Mouse (Mus musculus): ENCODE data around the gene Cyp2b19. TPM values are rescaled to one million over a fixed set of nuclear protein-coding genes. Genes with fewer than 3 reads are reported as not detected.

The Cyp2b19 gene
- total RNA-seq (2014; rRNA removed) (1.3 TPM in 1 of 2 replicates, not detected in the other), polyA plus RNA-seq (2015; fragmentation: Nextera tagmentation; extraction: Ambion mirVana) (0.64 and 0.67 TPM in 2 replicates)

DNA sequence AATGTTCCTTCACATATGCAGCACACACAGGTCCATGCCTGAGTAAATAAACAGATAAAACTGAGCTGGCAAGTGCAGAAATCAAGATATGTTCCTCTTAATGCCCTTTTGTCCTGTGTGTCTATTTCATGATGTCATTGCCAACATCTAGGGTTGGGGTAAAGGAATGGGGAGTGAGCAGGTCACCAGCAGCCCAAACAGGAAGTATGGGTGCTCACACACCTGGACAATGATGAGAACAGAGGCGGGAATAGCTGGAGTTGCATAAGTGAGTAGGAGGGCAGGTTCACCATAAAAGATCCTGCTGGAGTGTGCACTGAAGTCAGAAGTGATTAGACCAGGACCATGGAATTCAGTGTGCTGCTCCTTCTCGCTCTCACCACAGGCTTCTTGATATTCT, at the start of gene Cyp2b19:
Cyp2b19 (plus strand) TSS at position 301 of the 400 bp plus-strand sequence.
- TF ChIP-seq CTCF (IDR thresholded peaks at IDR 0.05): no peak
- no peak within 1 kb of the TSS for H3K9ac ChIP-seq (replicated peaks; ENCODE audit: low read length, poor library complexity, severe bottlenecking)
- ATAC-seq (ENCODE audit: low FRiP score) (no peak), DNase-seq (ENCODE audit: low spot score) (no peak)
- H3K9me3 ChIP-seq (ENCODE audit: low read length): 0 out of 2 replicates have a peak, but pooled peaks cover 12% of the 10 kb centered on the region
- H3K4me3 ChIP-seq (ENCODE audit: low read depth, low read length): no peak within 1 kb of the TSS
- H3K4me2 ChIP-seq (ENCODE audit: low read depth, low read length, poor library complexity, severe bottlenecking): no peak within 1 kb of the TSS
- H3K27ac ChIP-seq (ENCODE audit: low read depth, low read length): no peak within 1 kb of the TSS
- H3K36me3 ChIP-seq (ENCODE audit: insufficient read depth, low read length): no peaks in the 10 kb centered on the region
- H3K27me3 ChIP-seq (ENCODE audit: insufficient read depth, low read length): no peaks in the 10 kb centered on the region
- 85% methylated on average over 2 of the region's 2 CpGs for WGBS
- H3K4me1 ChIP-seq (ENCODE audit: insufficient read depth, low read length): no peaks in the 10 kb centered on the region

DNA sequence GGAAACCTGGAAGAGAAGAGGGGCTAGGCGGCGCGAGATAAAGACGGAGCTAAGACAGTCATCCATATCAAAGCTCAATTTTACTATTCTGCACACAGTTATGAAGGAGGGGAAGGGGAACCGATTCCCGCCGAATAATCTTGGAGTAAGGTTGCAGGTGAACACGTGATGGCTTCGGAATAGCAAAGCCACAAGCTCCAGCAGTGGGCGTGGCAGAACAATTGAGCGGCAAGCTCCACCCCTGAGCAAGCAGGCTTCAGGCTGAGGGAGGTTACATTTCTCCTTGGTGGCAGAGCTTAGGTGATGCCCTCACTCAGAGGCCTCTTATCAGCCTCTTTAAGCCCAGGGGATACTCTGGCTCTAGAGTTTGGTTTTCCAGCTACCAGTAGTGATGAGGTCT, 45.9 kb upstream of the Cyp2b19 start:
- Histone ChIP-seq H3K4me1 (ENCODE audit: insufficient read depth, low read length) (no peaks in the 10 kb centered on the region), H3K4me3 (ENCODE audit: low read depth, low read length) (no peak overlapping the region), H3K9me3 (ENCODE audit: low read length) (no peaks in the 10 kb centered on the region), H3K36me3 (ENCODE audit: insufficient read depth, low read length) (no peaks in the 10 kb centered on the region), H3K27ac (ENCODE audit: low read depth, low read length) (no peak overlapping the region), H3K9ac (replicated peaks; ENCODE audit: low read length, poor library complexity, severe bottlenecking) (no peak overlapping the region), H3K27me3 (ENCODE audit: insufficient read depth, low read length) (no peaks in the 10 kb centered on the region), H3K4me2 (ENCODE audit: low read depth, low read length, poor library complexity, severe bottlenecking) (no peak overlapping the region)
- ATAC-seq (ENCODE audit: low FRiP score): no peak
- WGBS: 89% methylated on average over 11 of the region's 11 CpGs
- TF ChIP-seq CTCF (IDR thresholded peaks at IDR 0.05): no peak
- no peak for DNase-seq (ENCODE audit: low spot score)

DNA sequence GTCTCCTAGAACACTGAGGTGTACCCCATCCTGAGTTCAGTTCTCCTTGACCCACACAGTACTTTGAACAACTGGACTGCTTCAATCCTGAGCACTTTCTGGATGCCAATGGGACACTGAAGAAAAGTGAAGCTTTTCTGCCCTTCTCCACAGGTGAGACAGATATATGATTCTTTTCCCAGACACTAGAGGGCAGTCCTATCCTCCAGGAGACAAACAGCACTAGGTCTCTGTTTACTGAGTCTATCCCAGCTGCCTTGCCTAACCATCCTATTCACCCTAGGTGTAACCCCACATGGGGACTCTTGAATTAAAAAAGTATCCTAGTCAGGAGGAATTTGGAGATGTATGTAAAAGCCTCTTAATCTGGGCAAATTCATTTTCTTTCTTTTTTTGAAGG, 18.0 kb upstream of the Cyp2b19 start:
- no peak for TF ChIP-seq CTCF (IDR thresholded peaks at IDR 0.05)
- ATAC-seq (ENCODE audit: low FRiP score) (no peak), DNase-seq (ENCODE audit: low spot score) (no peak)
- Histone ChIP-seq H3K36me3 (ENCODE audit: insufficient read depth, low read length) (no peaks in the 10 kb centered on the region), H3K4me1 (ENCODE audit: insufficient read depth, low read length) (no peaks in the 10 kb centered on the region), H3K9me3 (ENCODE audit: low read length) (no peaks in the 10 kb centered on the region), H3K27me3 (ENCODE audit: insufficient read depth, low read length) (no peaks in the 10 kb centered on the region), H3K4me3 (ENCODE audit: low read depth, low read length) (no peak overlapping the region), H3K27ac (ENCODE audit: low read depth, low read length) (no peak overlapping the region), H3K9ac (replicated peaks; ENCODE audit: low read length, poor library complexity, severe bottlenecking) (no peak overlapping the region), H3K4me2 (ENCODE audit: low read depth, low read length, poor library complexity, severe bottlenecking) (no peak overlapping the region)

DNA sequence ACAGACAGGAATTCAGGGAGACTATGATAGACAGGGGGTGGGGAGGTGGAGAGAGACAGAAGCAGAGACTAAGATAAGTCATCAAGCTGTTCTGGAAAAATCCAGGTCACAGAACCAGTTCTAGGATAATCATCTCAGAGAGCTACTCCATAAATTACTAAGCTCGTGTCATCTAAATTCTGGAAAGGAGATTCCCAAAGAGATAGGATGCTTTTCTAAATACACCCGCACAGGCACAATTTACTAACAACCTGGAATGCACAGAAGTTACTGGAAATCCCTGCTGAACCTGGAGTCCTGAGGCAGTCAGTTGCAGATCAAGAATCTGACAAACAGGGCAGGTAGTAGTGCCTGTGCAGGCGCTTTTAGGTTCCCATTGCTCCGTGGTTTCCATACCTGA, 13.0 kb upstream of the Cyp2b19 start:
- Histone ChIP-seq H3K4me3 (ENCODE audit: low read depth, low read length) (no peak overlapping the region), H3K36me3 (ENCODE audit: insufficient read depth, low read length) (no peaks in the 10 kb centered on the region), H3K4me2 (ENCODE audit: low read depth, low read length, poor library complexity, severe bottlenecking) (no peak overlapping the region), H3K27me3 (ENCODE audit: insufficient read depth, low read length) (no peaks in the 10 kb centered on the region), H3K27ac (ENCODE audit: low read depth, low read length) (no peak overlapping the region), H3K9ac (replicated peaks; ENCODE audit: low read length, poor library complexity, severe bottlenecking) (no peak overlapping the region), H3K4me1 (ENCODE audit: insufficient read depth, low read length) (no peaks in the 10 kb centered on the region), H3K9me3 (ENCODE audit: low read length) (no peaks in the 10 kb centered on the region)
- DNase-seq (ENCODE audit: low spot score) (no peak), ATAC-seq (ENCODE audit: low FRiP score) (no peak)
- TF ChIP-seq CTCF (IDR thresholded peaks at IDR 0.05): no peak
- WGBS: 86% methylated on average over 4 of the region's 4 CpGs

DNA sequence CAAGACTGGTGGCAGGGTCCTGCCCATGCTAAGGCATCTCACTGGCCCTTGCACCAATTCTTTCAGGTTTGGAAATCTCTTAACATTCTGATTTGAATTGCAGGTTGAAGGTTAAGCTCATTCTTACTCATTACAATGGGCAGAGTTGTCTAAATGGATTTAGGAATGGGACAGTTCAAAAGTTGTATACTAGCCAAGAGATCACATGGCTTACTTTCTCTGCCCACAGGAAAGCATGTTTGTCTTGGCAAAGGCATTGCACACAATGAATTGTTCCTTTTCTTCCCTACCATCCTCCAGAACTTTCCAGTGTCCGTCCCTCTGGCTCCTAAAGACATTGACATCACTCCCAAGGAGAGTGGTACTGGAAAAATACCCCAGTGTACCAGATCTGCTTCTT, 11.5 kb upstream of the Cyp2b19 start:
- Histone ChIP-seq H3K4me2 (ENCODE audit: low read depth, low read length, poor library complexity, severe bottlenecking) (no peak overlapping the region), H3K9ac (replicated peaks; ENCODE audit: low read length, poor library complexity, severe bottlenecking) (no peak overlapping the region), H3K4me3 (ENCODE audit: low read depth, low read length) (no peak overlapping the region), H3K4me1 (ENCODE audit: insufficient read depth, low read length) (no peaks in the 10 kb centered on the region), H3K36me3 (ENCODE audit: insufficient read depth, low read length) (no peaks in the 10 kb centered on the region), H3K27ac (ENCODE audit: low read depth, low read length) (no peak overlapping the region), H3K9me3 (ENCODE audit: low read length) (no peaks in the 10 kb centered on the region), H3K27me3 (ENCODE audit: insufficient read depth, low read length) (no peaks in the 10 kb centered on the region)
- TF ChIP-seq CTCF (IDR thresholded peaks at IDR 0.05): no peak
- DNase-seq (ENCODE audit: low spot score): no peak
- no peak for ATAC-seq (ENCODE audit: low FRiP score)
- 65% methylated on average over 1 of the region's 1 CpGs for WGBS

DNA sequence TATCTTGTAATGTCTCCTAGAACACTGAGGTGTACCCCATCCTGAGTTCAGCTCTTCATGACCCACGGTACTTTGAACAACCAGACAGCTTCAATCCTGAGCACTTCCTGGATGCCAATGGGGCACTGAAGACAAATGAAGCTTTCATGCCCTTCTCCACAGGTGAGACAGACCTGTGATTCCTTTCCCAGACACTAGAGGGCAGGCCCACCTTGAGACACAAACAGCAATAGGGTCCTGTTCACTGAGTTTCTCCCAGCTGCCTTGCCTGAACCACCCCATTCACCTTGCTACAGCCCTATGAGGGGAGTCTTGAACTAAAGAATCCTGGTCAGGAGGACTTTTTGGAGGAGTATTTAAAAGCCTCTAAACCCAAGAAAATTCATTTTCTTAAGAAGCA, 10.1 kb downstream of the Cyp2b19 start:
- ATAC-seq (ENCODE audit: low FRiP score) (no peak), DNase-seq (ENCODE audit: low spot score) (no peak)
- Histone ChIP-seq H3K27ac (ENCODE audit: low read depth, low read length) (no peak overlapping the region), H3K9me3 (ENCODE audit: low read length) (no peaks in the 10 kb centered on the region), H3K9ac (replicated peaks; ENCODE audit: low read length, poor library complexity, severe bottlenecking) (no peak overlapping the region), H3K4me1 (ENCODE audit: insufficient read depth, low read length) (no peaks in the 10 kb centered on the region), H3K4me3 (ENCODE audit: low read depth, low read length) (no peak overlapping the region), H3K4me2 (ENCODE audit: low read depth, low read length, poor library complexity, severe bottlenecking) (no peak overlapping the region), H3K36me3 (ENCODE audit: insufficient read depth, low read length) (no peaks in the 10 kb centered on the region), H3K27me3 (ENCODE audit: insufficient read depth, low read length) (no peaks in the 10 kb centered on the region)
- 52% methylated on average over 1 of the region's 1 CpGs for WGBS
- peak; percentile 23; the same call in 1 of the 2 replicates for TF ChIP-seq CTCF (IDR thresholded peaks at IDR 0.05)

All from midbrain, postnatal 0 days (tissue).